Mouse (Mus musculus): ENCODE data around the gene Rbfox3.

The Rbfox3 gene

GRCm38 (mm10) chr11:118546269-118546668, 365.1 kb downstream of the Rbfox3 start:
- DNase-seq (ENCODE audit: low spot score) = no peak

GRCm38 (mm10) chr11:118545690-118546089, 365.7 kb downstream of the Rbfox3 start:
- no peak for DNase-seq (ENCODE audit: low spot score)

GRCm38 (mm10) chr11:118544564-118544963, 366.8 kb downstream of the Rbfox3 start:
- DNase-seq (ENCODE audit: low spot score) = no peak

- DNase-seq (ENCODE audit: low spot score) = no peak
Observed at GRCm38 (mm10) chr11:118542906-118543305, 368.5 kb downstream of the Rbfox3 start.

GRCm38 (mm10) chr11:118540411-118541026, 370.9 kb downstream of the Rbfox3 start:
- peak; percentile 14 for DNase-seq (ENCODE audit: low spot score)

GRCm38 (mm10) chr11:118538008-118538407, 373.4 kb downstream of the Rbfox3 start:
- no peak for DNase-seq (ENCODE audit: low spot score)

- DNase-seq (ENCODE audit: low spot score) = no peak
Observed at GRCm38 (mm10) chr11:118534382-118535092, 376.9 kb downstream of the Rbfox3 start.

GRCm38 (mm10) chr11:118530313-118530712, 381.1 kb downstream of the Rbfox3 start:
- no peak for DNase-seq (ENCODE audit: low spot score)

GRCm38 (mm10) chr11:118528761-118529160, 382.6 kb downstream of the Rbfox3 start:
- no peak for DNase-seq (ENCODE audit: low spot score)

GRCm38 (mm10) chr11:118525059-118525458, 386.3 kb downstream of the Rbfox3 start:
- DNase-seq (ENCODE audit: low spot score) = no peak

GRCm38 (mm10) chr11:118523496-118524145, 387.8 kb downstream of the Rbfox3 start:
- DNase-seq (ENCODE audit: low spot score) = no peak

GRCm38 (mm10) chr11:118520932-118521331, 390.5 kb downstream of the Rbfox3 start:
- no peak for DNase-seq (ENCODE audit: low spot score)

- no peak for DNase-seq (ENCODE audit: low spot score)
Observed at GRCm38 (mm10) chr11:118520251-118520650, 391.1 kb downstream of the Rbfox3 start.

GRCm38 (mm10) chr11:118518743-118519142, 392.7 kb downstream of the Rbfox3 start:
- DNase-seq (ENCODE audit: low spot score) = no peak

- peak; percentile 16 for DNase-seq (ENCODE audit: low spot score)
Observed at GRCm38 (mm10) chr11:118517924-118518323, 393.5 kb downstream of the Rbfox3 start.

- DNase-seq (ENCODE audit: low spot score) = no peak
Observed at GRCm38 (mm10) chr11:118512257-118512910, 399.0 kb downstream of the Rbfox3 start.

- DNase-seq (ENCODE audit: low spot score) = no peak
Observed at GRCm38 (mm10) chr11:118511851-118512250, 399.5 kb downstream of the Rbfox3 start.

GRCm38 (mm10) chr11:118508341-118508740, 403.1 kb downstream of the Rbfox3 start:
- no peak for DNase-seq (ENCODE audit: low spot score)

GRCm38 (mm10) chr11:118507904-118508303, 403.5 kb downstream of the Rbfox3 start:
- DNase-seq (ENCODE audit: low spot score) = peak; percentile 65

- no peak for DNase-seq (ENCODE audit: low spot score)
Observed at GRCm38 (mm10) chr11:118507095-118507494, 404.3 kb downstream of the Rbfox3 start.

GRCm38 (mm10) chr11:118504180-118504454, 407.3 kb downstream of the Rbfox3 start:
- no peak for DNase-seq (ENCODE audit: low spot score)

GRCm38 (mm10) chr11:118503418-118504179, 407.8 kb downstream of the Rbfox3 start:
- DNase-seq (ENCODE audit: low spot score) = no peak

All from adipocyte (in vitro differentiated cells).